Mouse (Mus musculus): ENCODE measurements around the gene Gm13128. TPM values are rescaled to one million over a fixed set of nuclear protein-coding genes. Genes with fewer than 3 reads are reported as not detected.
"Not testable (repeated sequence)": the region's sequence is repeated elsewhere in the genome, so short reads cannot be mapped to it uniquely, and the experiment has no call there.

The Gm13128 gene
- total RNA-seq (2021) (not detected), polyA plus RNA-seq (2012; rRNA removed) (not detected in 2 replicates)
- long read RNA-seq, result 0 reads

DNA sequence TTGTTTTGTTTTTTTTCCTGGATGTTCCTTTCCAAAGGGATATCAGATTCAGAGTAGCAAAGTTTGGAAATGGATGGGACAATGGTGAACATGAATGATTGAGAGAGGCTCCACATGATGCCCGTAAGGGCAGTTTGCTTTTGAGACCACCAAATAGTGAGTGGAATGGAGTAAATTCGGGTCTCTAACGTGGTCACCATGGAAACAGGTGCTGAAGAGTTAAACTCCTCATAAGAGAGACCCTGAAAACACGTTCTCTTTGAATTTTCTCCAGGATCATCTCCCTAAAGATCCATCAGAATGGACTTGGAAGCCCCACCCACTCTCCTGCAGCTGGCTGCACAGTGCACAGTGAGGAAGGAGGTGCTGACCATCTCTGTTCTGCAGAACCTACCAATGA lies at the start of gene Gm13128:
TSS of gene Gm13128 (plus strand) at position 301 of the 400 bp plus-strand sequence.
- DNase-seq, result not testable (repeated sequence)

DNA sequence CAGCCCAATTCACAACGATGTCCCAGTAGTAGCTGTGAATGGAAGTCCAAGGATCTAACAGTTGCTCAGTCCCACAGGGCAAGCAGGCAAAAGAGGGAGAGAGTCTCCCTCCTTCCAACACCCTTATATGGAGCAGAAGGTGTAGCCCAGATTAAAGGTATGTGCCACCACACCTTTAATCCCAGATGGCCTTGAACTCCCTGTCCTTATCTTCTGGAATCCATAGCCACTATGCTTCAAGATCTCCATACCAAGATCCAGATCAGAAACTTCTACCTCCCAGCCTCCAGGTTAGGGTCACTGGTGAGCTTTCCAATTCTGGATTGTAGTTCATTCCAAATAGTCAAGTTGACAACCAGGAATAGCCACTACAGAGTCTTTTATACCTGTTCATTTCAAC lies 49.7 kb upstream of the Gm13128 start, which contains the start of gene Pramel5:
TSS of gene Pramel5 (minus strand) at position 101 of the 400 bp plus-strand sequence.
- DNase-seq, result not testable (repeated sequence)

DNA sequence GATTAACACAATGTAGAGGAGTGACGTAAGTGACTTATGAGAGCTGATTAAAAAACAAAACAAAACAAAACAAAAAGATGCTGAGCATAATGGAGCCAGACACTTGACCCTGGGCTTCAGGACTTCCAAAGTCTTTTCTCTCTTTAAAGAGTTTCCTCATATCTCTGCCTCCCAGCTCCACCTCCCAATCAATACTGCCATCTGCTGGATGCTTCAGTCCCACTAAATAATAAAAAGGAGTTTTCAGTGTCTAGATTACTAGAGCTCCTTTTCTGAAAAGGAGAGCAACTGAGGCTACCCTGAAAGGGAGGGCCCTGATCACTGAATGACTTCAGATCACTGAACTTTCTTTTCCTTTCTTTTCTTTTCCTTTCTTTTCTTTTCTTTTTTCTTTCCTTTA lies 30.6 kb upstream of the Gm13128 start:
- peak; percentile 3 for DNase-seq

DNA sequence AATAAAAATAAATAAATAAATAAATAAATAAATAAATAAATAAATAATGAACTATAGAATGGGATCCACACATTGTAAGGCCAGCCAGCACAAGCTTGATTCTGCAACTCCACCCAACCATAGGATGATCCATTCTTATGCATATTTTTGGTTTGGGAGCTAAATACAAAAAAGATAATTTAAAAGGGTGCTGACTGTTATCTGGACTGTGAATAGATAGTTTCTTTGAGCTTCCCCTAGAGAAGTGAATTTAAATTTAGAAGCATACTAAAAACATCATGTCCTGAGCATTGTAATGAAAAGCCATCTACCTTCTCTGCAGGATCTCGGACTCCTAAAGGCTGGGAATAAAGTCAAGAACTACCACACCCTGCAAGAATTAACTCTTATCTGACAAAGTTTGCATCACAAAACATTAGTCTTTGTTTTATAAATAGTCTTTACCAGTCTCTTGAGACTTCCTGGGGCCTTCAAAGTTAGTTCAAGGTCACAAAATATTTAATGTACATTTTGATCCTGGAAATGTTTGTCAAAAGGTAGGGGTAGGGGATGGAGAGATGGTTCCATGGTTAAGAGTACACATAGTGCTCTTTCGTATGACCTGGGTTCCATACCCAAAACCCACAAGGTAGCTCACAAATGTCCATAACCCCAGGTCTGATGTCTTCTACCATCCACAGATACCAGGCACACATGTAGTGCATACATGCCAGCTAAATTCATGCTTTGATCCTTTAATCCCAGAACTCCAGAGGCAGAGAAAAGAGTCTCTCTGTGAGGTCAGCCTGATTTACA lies 17.2 kb upstream of the Gm13128 start:
- not testable (repeated sequence) for DNase-seq

DNA sequence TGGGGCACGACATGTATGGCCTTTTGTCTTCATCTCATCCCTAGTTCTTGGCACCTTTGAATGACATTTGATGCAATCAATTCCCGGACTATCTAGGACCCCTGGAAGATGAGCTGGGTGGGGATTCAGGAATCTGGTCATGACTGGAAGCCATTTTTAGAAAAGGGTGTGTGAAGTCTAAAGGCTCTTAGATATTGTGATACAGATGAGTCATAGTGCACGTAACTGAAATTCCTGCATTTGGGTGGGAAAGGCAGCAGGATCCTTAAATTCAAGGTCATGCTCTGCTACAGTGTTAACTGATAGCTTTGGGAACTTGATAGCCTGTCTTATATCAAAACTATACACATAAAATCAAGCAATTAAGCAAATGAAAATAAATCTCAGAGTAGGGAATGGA lies 5.8 kb downstream of the Gm13128 start:
- not testable (repeated sequence) for DNase-seq

DNA sequence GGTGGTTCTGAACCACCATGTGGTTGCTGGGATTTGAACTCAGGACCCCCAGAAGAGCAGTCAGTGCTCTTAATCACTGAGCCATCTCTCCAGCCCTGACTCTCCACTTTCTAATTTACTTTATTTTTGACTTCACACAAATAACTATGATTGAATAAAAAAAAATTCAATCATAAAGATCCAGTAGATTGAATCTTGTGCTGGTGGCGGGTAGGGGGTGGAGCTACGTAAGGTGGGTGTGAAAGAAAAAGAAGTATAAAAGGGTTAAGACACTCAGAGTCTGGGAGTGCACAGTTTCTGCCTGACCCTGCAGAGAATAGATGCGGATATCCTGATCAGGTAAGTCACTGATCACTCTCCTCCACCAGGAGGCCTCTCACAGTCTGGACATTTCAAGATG lies 27.6 kb downstream of the Gm13128 start, which contains the start of gene Gm13119:
TSS of gene Gm13119 (plus strand) at position 301 of the 400 bp plus-strand sequence.
- DNase-seq, result not testable (repeated sequence)

DNA sequence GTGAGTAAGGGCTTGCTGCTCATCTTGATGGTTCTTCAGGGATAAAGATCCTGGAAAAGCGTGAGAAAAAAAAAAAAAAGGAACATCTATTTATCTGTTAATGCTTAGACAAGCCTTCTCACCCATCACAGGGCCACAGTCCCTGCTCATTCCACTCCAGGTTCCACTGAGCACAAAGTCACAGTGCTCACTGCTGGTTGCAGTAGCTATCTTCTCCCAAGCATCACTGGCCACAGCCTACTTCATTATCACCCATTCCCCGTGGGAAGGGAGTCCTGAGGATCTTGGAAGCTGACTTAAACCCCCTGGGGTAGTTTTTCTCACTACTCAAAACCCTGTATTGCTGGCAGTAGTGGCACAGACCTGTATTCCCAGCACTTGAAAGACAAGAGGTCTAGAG lies 47.9 kb downstream of the Gm13128 start, which contains the start of gene Pramef20:
TSS of gene Pramef20 (minus strand) at position 23 of the 400 bp plus-strand sequence.
- no peak for DNase-seq

Other genes starting within 250 kb of the Gm13128 start
- not detected for gene Gm13102, start 223.8 kb upstream of the Gm13128 start, total RNA-seq (2021)
- gene Gm13102, start 223.8 kb upstream of the Gm13128 start, polyA plus RNA-seq (2012; rRNA removed), result not detected in 2 replicates
- not detected for gene Oog3, start 167.6 kb upstream of the Gm13128 start, total RNA-seq (2021)
- not detected in 2 replicates for gene Oog3, start 167.6 kb upstream of the Gm13128 start, polyA plus RNA-seq (2012; rRNA removed)
- not detected for gene Oog2, start 139.5 kb upstream of the Gm13128 start, total RNA-seq (2021)
- gene Oog2, start 139.5 kb upstream of the Gm13128 start, polyA plus RNA-seq (2012; rRNA removed), result not detected in 2 replicates
- not detected for gene C87977, start 116.9 kb upstream of the Gm13128 start, total RNA-seq (2021)
- not detected in 2 replicates for gene C87977, start 116.9 kb upstream of the Gm13128 start, polyA plus RNA-seq (2012; rRNA removed)
- not detected for gene Pramel5, start 49.8 kb upstream of the Gm13128 start, total RNA-seq (2021)
- gene Pramel5, start 49.8 kb upstream of the Gm13128 start, polyA plus RNA-seq (2012; rRNA removed), result not detected in 2 replicates
- not detected for gene Gm13119, start 27.7 kb downstream of the Gm13128 start, total RNA-seq (2021)
- gene Gm13119, start 27.7 kb downstream of the Gm13128 start, polyA plus RNA-seq (2012; rRNA removed), result not detected in 2 replicates
- not detected for gene Pramef20, start 47.7 kb downstream of the Gm13128 start, total RNA-seq (2021)
- gene Pramef20, start 47.7 kb downstream of the Gm13128 start, polyA plus RNA-seq (2012; rRNA removed), result not detected in 2 replicates
- not detected for gene Pramef12, start 78.2 kb downstream of the Gm13128 start, total RNA-seq (2021)
- not detected in 2 replicates for gene Pramef12, start 78.2 kb downstream of the Gm13128 start, polyA plus RNA-seq (2012; rRNA removed)
- gene 1700012P22Rik, start 108.5 kb downstream of the Gm13128 start, total RNA-seq (2021), result not detected
- not detected in 2 replicates for gene 1700012P22Rik, start 108.5 kb downstream of the Gm13128 start, polyA plus RNA-seq (2012; rRNA removed)
- not detected for gene Gm9944, start 123.1 kb downstream of the Gm13128 start, total RNA-seq (2021)
- gene Gm9944, start 123.1 kb downstream of the Gm13128 start, polyA plus RNA-seq (2012; rRNA removed), result not detected in 2 replicates
- gene Aadacl3, start 133.5 kb downstream of the Gm13128 start, total RNA-seq (2021), result not detected
- gene Aadacl3, start 133.5 kb downstream of the Gm13128 start, polyA plus RNA-seq (2012; rRNA removed), result not detected in 2 replicates
- gene 9430007A20Rik, start 189.6 kb downstream of the Gm13128 start, total RNA-seq (2021), result not detected
- not detected in 2 replicates for gene 9430007A20Rik, start 189.6 kb downstream of the Gm13128 start, polyA plus RNA-seq (2012; rRNA removed)
- not detected for gene Gm13124, start 234.9 kb downstream of the Gm13128 start, total RNA-seq (2021)
- not detected in 2 replicates for gene Gm13124, start 234.9 kb downstream of the Gm13128 start, polyA plus RNA-seq (2012; rRNA removed)